Mouse (Mus musculus): ENCODE results near the gene Fgfr2.

- TF ChIP-seq CTCF (IDR thresholded peaks at IDR 0.05; ENCODE audit: extremely low read depth, insufficient read length, insufficient replicate concordance, low read depth, low read length) (peak; percentile 49; the same call in 1 of the 2 replicates), POLR2A (IDR thresholded peaks at IDR 0.05; ENCODE audit: low read depth, low read length) (no peak)
Measured at GRCm38 (mm10) chr7:133133552-133133951, 10.4 kb upstream of the Fgfr2 start.

Measured in small intestine, adult 2 months (tissue).